Mouse (Mus musculus) limb, embryonic 15.5 days (tissue): Measurements from ENCODE around the gene Angpt4. TPM values are rescaled to one million over a fixed set of nuclear protein-coding genes. Genes with fewer than 3 reads are reported as not detected.

Experiments used
- ATAC-seq: fragments of 200-750 bp; cut with Nextera tagmentation; 2 replicates; pipeline ENCODE4 v1.8.0; 2017; ENCODE audit warnings: low read depth, moderate TSS enrichment; ENCODE audit not compliant: insufficient number of reproducible peaks, low FRiP score, low TSS enrichment
- H3K27ac ChIP-seq: fragments of 300-500 bp; sonication (generic); 2 replicates; pipeline ENCODE4 v1.5.1; 2015; ENCODE audit warnings: moderate library complexity, mild to moderate bottlenecking, inconsistent platforms
- H3K27me3 ChIP-seq: fragments of 300-500 bp; sonication (generic); 2 replicates; pipeline ENCODE4 v1.6.1; 2015; ENCODE audit warnings: inconsistent platforms
- H3K36me3 ChIP-seq: fragments of 300-500 bp; sonication (generic); 2 replicates; pipeline ENCODE4 v1.6.1; 2015; ENCODE audit warnings: inconsistent platforms
- H3K4me1 ChIP-seq: fragments of 300-500 bp; sonication (generic); 2 replicates; pipeline ENCODE4 v1.6.1; 2015; ENCODE audit warnings: inconsistent platforms
- H3K4me2 ChIP-seq: fragments of 300-500 bp; sonication (generic); 2 replicates; pipeline ENCODE4 v1.6.1; 2015; ENCODE audit warnings: mild to moderate bottlenecking, inconsistent platforms
- H3K4me3 ChIP-seq: fragments of 300-500 bp; sonication (generic); 2 replicates; pipeline ENCODE4 v1.5.1; 2015; ENCODE audit warnings: mild to moderate bottlenecking, inconsistent platforms
- H3K9ac ChIP-seq: fragments of 300-500 bp; sonication (generic); 2 replicates; pipeline ENCODE4 v1.6.1; 2015; ENCODE audit warnings: inconsistent platforms
- H3K9me3 ChIP-seq: fragments of 300-500 bp; sonication (generic); 2 replicates; pipeline ENCODE4 v1.6.1; 2016; ENCODE audit warnings: inconsistent platforms
- WGBS: fragments of 180-500 bp; shearing (Covaris S2); methylation state at CpG from one replicate; pipeline ENCODE4 v1.1.7; 2015; 5-methylcytosine and 5-hydroxymethylcytosine counted together
- polyA plus RNA-seq: library from polyadenylated mRNA; unstranded; fragments of >200 nt; fragmentation: Nextera tagmentation; extraction: Ambion mirVana; gene quantifications from 2 replicates; pipeline ENCODE4 v1.2.1, GENCODE M21; 2015

Gene Angpt4
- polyA plus RNA-seq, 1 experiment from 2014 or later = 0.60 TPM

GRCm38 (mm10) chr2:151941269-151941668, 30.3 kb downstream of the Angpt4 start:
- no peaks in the 10 kb centered on the region for H3K36me3 ChIP-seq
- H3K9me3 ChIP-seq = no peaks in the 10 kb centered on the region
- no peak overlapping the region for H3K4me3 ChIP-seq
- no peak overlapping the region for H3K4me2 ChIP-seq
- peaks cover 15% of the 10 kb centered on the region for H3K4me1 ChIP-seq
- ATAC-seq = no peak
- 45% methylated on average over 2 of the region's 2 CpGs for WGBS
- no peak overlapping the region for H3K27ac ChIP-seq
- H3K9ac ChIP-seq = no peak overlapping the region
- no peaks in the 10 kb centered on the region for H3K27me3 ChIP-seq

- peaks cover under 1% of the 10 kb centered on the region; the same call in 1 of the 2 replicates for H3K4me1 ChIP-seq
- H3K9ac ChIP-seq = no peak overlapping the region
- no peak overlapping the region for H3K4me2 ChIP-seq
- ATAC-seq = no peak
- no peaks in the 10 kb centered on the region for H3K36me3 ChIP-seq
- H3K27ac ChIP-seq = no peak overlapping the region
- no peaks in the 10 kb centered on the region for H3K27me3 ChIP-seq
- H3K4me3 ChIP-seq = no peak overlapping the region
- H3K9me3 ChIP-seq = no peaks in the 10 kb centered on the region
- 42% methylated on average over 2 of the region's 2 CpGs for WGBS
Measured at GRCm38 (mm10) chr2:151944106-151944505, 33.1 kb downstream of the Angpt4 start.

- no peak overlapping the region for H3K4me3 ChIP-seq
- WGBS = 98% methylated on average over 2 of the region's 2 CpGs
- no peak for ATAC-seq
- H3K9me3 ChIP-seq = no peaks in the 10 kb centered on the region
- no peaks in the 10 kb centered on the region for H3K27me3 ChIP-seq
- no peaks in the 10 kb centered on the region for H3K4me1 ChIP-seq
- no peak overlapping the region for H3K4me2 ChIP-seq
- no peak overlapping the region for H3K9ac ChIP-seq
- H3K36me3 ChIP-seq = no peaks in the 10 kb centered on the region
- H3K27ac ChIP-seq = no peak overlapping the region
Measured at GRCm38 (mm10) chr2:151947617-151948016, 36.6 kb downstream of the Angpt4 start.

- no peak for ATAC-seq
- Histone ChIP-seq H3K4me3 (no peak overlapping the region), H3K4me2 (no peak overlapping the region), H3K36me3 (no peaks in the 10 kb centered on the region), H3K9me3 (no peaks in the 10 kb centered on the region), H3K27ac (no peak overlapping the region), H3K4me1 (no peaks in the 10 kb centered on the region), H3K9ac (no peak overlapping the region), H3K27me3 (no peaks in the 10 kb centered on the region)
- WGBS = 78% methylated on average over 7 of the region's 7 CpGs
Measured at GRCm38 (mm10) chr2:151948311-151948710, 37.3 kb downstream of the Angpt4 start.

GRCm38 (mm10) chr2:151949082-151949774, 38.2 kb downstream of the Angpt4 start:
- no peak overlapping the region for H3K4me2 ChIP-seq
- no peaks in the 10 kb centered on the region for H3K4me1 ChIP-seq
- no peak overlapping the region for H3K9ac ChIP-seq
- no peak overlapping the region for H3K27ac ChIP-seq
- no peak for ATAC-seq
- H3K36me3 ChIP-seq = no peaks in the 10 kb centered on the region
- no peaks in the 10 kb centered on the region for H3K9me3 ChIP-seq
- H3K4me3 ChIP-seq = no peak overlapping the region
- WGBS = 77% methylated on average over 2 of the region's 2 CpGs
- H3K27me3 ChIP-seq = no peaks in the 10 kb centered on the region

GRCm38 (mm10) chr2:151953665-151954064, 42.7 kb downstream of the Angpt4 start:
- Histone ChIP-seq H3K9me3 (no peaks in the 10 kb centered on the region), H3K27me3 (no peaks in the 10 kb centered on the region), H3K4me3 (no peak overlapping the region), H3K27ac (no peak overlapping the region), H3K9ac (no peak overlapping the region), H3K4me2 (no peak overlapping the region), H3K4me1 (no peaks in the 10 kb centered on the region), H3K36me3 (no peaks in the 10 kb centered on the region)
- no peak for ATAC-seq
- WGBS = 88% methylated on average over 8 of the region's 8 CpGs

- no peak overlapping the region for H3K9ac ChIP-seq
- no peaks in the 10 kb centered on the region for H3K9me3 ChIP-seq
- no peak overlapping the region for H3K4me2 ChIP-seq
- no peaks in the 10 kb centered on the region for H3K36me3 ChIP-seq
- H3K4me1 ChIP-seq = peaks cover 3% of the 10 kb centered on the region; the same call in 1 of the 2 replicates
- WGBS = 79% methylated on average over 4 of the region's 4 CpGs
- no peak overlapping the region for H3K4me3 ChIP-seq
- no peaks in the 10 kb centered on the region for H3K27me3 ChIP-seq
- ATAC-seq = no peak
- H3K27ac ChIP-seq = no peak overlapping the region
Measured at GRCm38 (mm10) chr2:151956500-151957137, 45.6 kb downstream of the Angpt4 start.

GRCm38 (mm10) chr2:151959274-151959673, 48.3 kb downstream of the Angpt4 start:
- WGBS = 36% methylated on average over 5 of the region's 5 CpGs
- ATAC-seq = no peak
- Histone ChIP-seq H3K4me1 (peaks cover 25% of the 10 kb centered on the region), H3K9me3 (no peaks in the 10 kb centered on the region), H3K4me2 (no peak overlapping the region), H3K4me3 (no peak overlapping the region), H3K27ac (no peak overlapping the region), H3K36me3 (no peaks in the 10 kb centered on the region), H3K9ac (no peak overlapping the region), H3K27me3 (no peaks in the 10 kb centered on the region)

- no peak overlapping the region for H3K4me2 ChIP-seq
- H3K36me3 ChIP-seq = no peaks in the 10 kb centered on the region
- peak overlapping the region; percentile 44; the same call in 1 of the 2 replicates for H3K27ac ChIP-seq
- no peak for ATAC-seq
- H3K9ac ChIP-seq = no peak overlapping the region
- no peak overlapping the region for H3K4me3 ChIP-seq
- no peaks in the 10 kb centered on the region for H3K27me3 ChIP-seq
- H3K4me1 ChIP-seq = peaks cover 28% of the 10 kb centered on the region
- H3K9me3 ChIP-seq = no peaks in the 10 kb centered on the region
- WGBS = 54% methylated on average over 9 of the region's 9 CpGs
Measured at GRCm38 (mm10) chr2:151961284-151962196, 50.5 kb downstream of the Angpt4 start.

- no peak overlapping the region for H3K4me3 ChIP-seq
- H3K9me3 ChIP-seq = no peaks in the 10 kb centered on the region
- H3K36me3 ChIP-seq = no peaks in the 10 kb centered on the region
- 0 out of 2 replicates have a peak overlapping the region, but pooled peaks have one; percentile 12 for H3K4me2 ChIP-seq
- H3K9ac ChIP-seq = no peak overlapping the region
- peaks cover 33% of the 10 kb centered on the region for H3K4me1 ChIP-seq
- WGBS = 44% methylated on average over 10 of the region's 10 CpGs
- peak overlapping the region; percentile 43; the same call in 1 of the 2 replicates for H3K27ac ChIP-seq
- no peaks in the 10 kb centered on the region for H3K27me3 ChIP-seq
- ATAC-seq = peak; percentile 58; the same call in 1 of the 2 replicates
Measured at GRCm38 (mm10) chr2:151962474-151962873, 51.5 kb downstream of the Angpt4 start.

GRCm38 (mm10) chr2:151963319-151963718, 52.3 kb downstream of the Angpt4 start:
- Histone ChIP-seq H3K4me1 (peaks cover 33% of the 10 kb centered on the region), H3K4me3 (no peak overlapping the region), H3K9me3 (no peaks in the 10 kb centered on the region), H3K4me2 (no peak overlapping the region), H3K27me3 (no peaks in the 10 kb centered on the region), H3K27ac (peak overlapping the region; percentile 43; the same call in 1 of the 2 replicates), H3K9ac (no peak overlapping the region), H3K36me3 (no peaks in the 10 kb centered on the region)
- 77% methylated on average over 5 of the region's 5 CpGs for WGBS
- no peak for ATAC-seq
